ENCODE assay signal across 8 mouse cellular contexts in genomic region chr3:158375885-158376284, GRCm38 (mm10).
A peak's percentile ranks its signal among the peaks of the same experiment; 100 is the strongest.
DNase-seq lines count a peak whose midpoint lies in the region; ATAC-seq and TF ChIP-seq lines count a peak whose summit lies in the region.

No protein-coding gene starts in this region.

- no peak overlapping the region for H3K27ac ChIP-seq in intestine, embryonic 14.5 days (ENCODE audit: low read depth)
- H3K27ac ChIP-seq in intestine, embryonic 16.5 days (ENCODE audit: low read length), result no peak overlapping the region
- H3K27ac ChIP-seq in embryonic facial prominence, embryonic 14.5 days (replicated peaks; ENCODE audit: low read depth, low read length), result no peak overlapping the region
- H3K27ac ChIP-seq in midbrain, postnatal 0 days (ENCODE audit: low read depth, low read length), result no peak overlapping the region
- H3K27ac ChIP-seq in heart, embryonic 11.5 days (ENCODE audit: low read depth, low read length), result no peak overlapping the region

- no peak overlapping the region for H3K4me2 ChIP-seq in intestine, embryonic 14.5 days (ENCODE audit: low read length)
- no peak overlapping the region for H3K4me2 ChIP-seq in intestine, embryonic 16.5 days (ENCODE audit: low read depth, low read length)
- no peak overlapping the region for H3K4me2 ChIP-seq in embryonic facial prominence, embryonic 14.5 days (ENCODE audit: low read depth, low read length)
- no peak overlapping the region for H3K4me2 ChIP-seq in midbrain, postnatal 0 days (ENCODE audit: low read depth, low read length, poor library complexity, severe bottlenecking)
- H3K4me2 ChIP-seq in heart, embryonic 11.5 days, result no peak overlapping the region

- peak; percentile 56 for DNase-seq in intestine, embryonic 14.5 days (ENCODE audit: low spot score)
- peak; percentile 66 for DNase-seq in A20 (ENCODE audit: low read depth, low spot score)
- peak; percentile 28 for DNase-seq in WW6 (ENCODE audit: low read depth, low spot score)
- peak; percentile 21 for DNase-seq in embryonic facial prominence, embryonic 14.5 days (ENCODE audit: low spot score)
- DNase-seq in midbrain, postnatal 0 days (ENCODE audit: low spot score), result peak; percentile 28

- 3% methylated on average over 1 of the region's 1 CpGs for WGBS in intestine, embryonic 14.5 days
- WGBS in intestine, embryonic 16.5 days, result 19% methylated on average over 1 of the region's 1 CpGs
- WGBS in embryonic facial prominence, embryonic 14.5 days, result 3% methylated on average over 1 of the region's 1 CpGs
- WGBS in midbrain, postnatal 0 days, result 4% methylated on average over 1 of the region's 1 CpGs
- 0% methylated on average over 1 of the region's 1 CpGs for WGBS in heart, embryonic 11.5 days (ENCODE audit: insufficient replicate concordance)

- peak; percentile 52 for TF ChIP-seq CTCF in midbrain, postnatal 0 days (IDR thresholded peaks at IDR 0.05)

- H3K4me3 ChIP-seq in intestine, embryonic 14.5 days (ENCODE audit: low read depth, low read length), result no peak overlapping the region
- H3K4me3 ChIP-seq in intestine, embryonic 16.5 days (ENCODE audit: low read length), result no peak overlapping the region
- H3K4me3 ChIP-seq in embryonic facial prominence, embryonic 14.5 days (ENCODE audit: low read depth, low read length), result no peak overlapping the region
- H3K4me3 ChIP-seq in midbrain, postnatal 0 days (ENCODE audit: low read depth, low read length), result no peak overlapping the region
- H3K4me3 ChIP-seq in heart, embryonic 11.5 days (ENCODE audit: low read depth, low read length), result no peak overlapping the region

- H3K9ac ChIP-seq in intestine, embryonic 14.5 days (ENCODE audit: low read length), result no peak overlapping the region
- H3K9ac ChIP-seq in intestine, embryonic 16.5 days (ENCODE audit: low read depth, low read length), result no peak overlapping the region
- no peak overlapping the region for H3K9ac ChIP-seq in embryonic facial prominence, embryonic 14.5 days (ENCODE audit: low read depth, low read length)
- H3K9ac ChIP-seq in midbrain, postnatal 0 days (replicated peaks; ENCODE audit: low read length, poor library complexity, severe bottlenecking), result no peak overlapping the region
- H3K9ac ChIP-seq in heart, embryonic 11.5 days (ENCODE audit: low read depth, low read length), result no peak overlapping the region

- no peaks in the 10 kb centered on the region for H3K36me3 ChIP-seq in intestine, embryonic 14.5 days (ENCODE audit: control insufficient read depth, insufficient read depth, low read length)
- H3K36me3 ChIP-seq in intestine, embryonic 16.5 days (ENCODE audit: control insufficient read depth, insufficient read depth, low read length), result no peaks in the 10 kb centered on the region
- no peaks in the 10 kb centered on the region for H3K36me3 ChIP-seq in embryonic facial prominence, embryonic 14.5 days (ENCODE audit: control insufficient read depth, insufficient read depth, low read length)
- H3K36me3 ChIP-seq in midbrain, postnatal 0 days (ENCODE audit: insufficient read depth, low read length), result no peaks in the 10 kb centered on the region
- H3K36me3 ChIP-seq in heart, embryonic 11.5 days (ENCODE audit: control insufficient read depth, insufficient read depth, low read length), result no peaks in the 10 kb centered on the region

- H3K4me1 ChIP-seq in intestine, embryonic 14.5 days (replicated peaks; ENCODE audit: control insufficient read depth, insufficient read depth, low read length), result no peaks in the 10 kb centered on the region
- H3K4me1 ChIP-seq in intestine, embryonic 16.5 days (ENCODE audit: control insufficient read depth, insufficient read depth, low read length), result no peaks in the 10 kb centered on the region
- H3K4me1 ChIP-seq in embryonic facial prominence, embryonic 14.5 days (ENCODE audit: control insufficient read depth, insufficient read depth, low read length), result no peaks in the 10 kb centered on the region
- no peaks in the 10 kb centered on the region for H3K4me1 ChIP-seq in midbrain, postnatal 0 days (ENCODE audit: insufficient read depth, low read length)
- no peaks in the 10 kb centered on the region for H3K4me1 ChIP-seq in heart, embryonic 11.5 days (ENCODE audit: control insufficient read depth, insufficient read depth, low read length)

- no peaks in the 10 kb centered on the region for H3K9me3 ChIP-seq in intestine, embryonic 14.5 days (ENCODE audit: control insufficient read depth, low read length)
- H3K9me3 ChIP-seq in intestine, embryonic 16.5 days (ENCODE audit: control insufficient read depth, low read length), result no peaks in the 10 kb centered on the region
- H3K9me3 ChIP-seq in embryonic facial prominence, embryonic 14.5 days (ENCODE audit: control insufficient read depth, low read length), result no peaks in the 10 kb centered on the region
- no peaks in the 10 kb centered on the region for H3K9me3 ChIP-seq in midbrain, postnatal 0 days (ENCODE audit: low read length)
- H3K9me3 ChIP-seq in heart, embryonic 11.5 days (replicated peaks; ENCODE audit: control insufficient read depth, low read length), result no peaks in the 10 kb centered on the region

- H3K27me3 ChIP-seq in intestine, embryonic 14.5 days (replicated peaks; ENCODE audit: control insufficient read depth, insufficient read depth, low read length), result no peaks in the 10 kb centered on the region
- peaks cover 4% of the 10 kb centered on the region; the same call in 1 of the 2 replicates for H3K27me3 ChIP-seq in intestine, embryonic 16.5 days (replicated peaks; ENCODE audit: control insufficient read depth, insufficient read depth, low read length)
- H3K27me3 ChIP-seq in embryonic facial prominence, embryonic 14.5 days (replicated peaks; ENCODE audit: control insufficient read depth, insufficient read depth, low read length), result no peaks in the 10 kb centered on the region
- no peaks in the 10 kb centered on the region for H3K27me3 ChIP-seq in midbrain, postnatal 0 days (ENCODE audit: insufficient read depth, low read length)
- H3K27me3 ChIP-seq in heart, embryonic 11.5 days (ENCODE audit: control insufficient read depth, insufficient read depth, low read length), result no peaks in the 10 kb centered on the region

- no peak for ATAC-seq in intestine, embryonic 14.5 days (replicated peaks; ENCODE audit: low FRiP score, low TSS enrichment, low read depth)
- no peak for ATAC-seq in intestine, embryonic 16.5 days
- ATAC-seq in embryonic facial prominence, embryonic 14.5 days (ENCODE audit: low read depth), result no peak
- no peak for ATAC-seq in midbrain, postnatal 0 days (ENCODE audit: low FRiP score)
- ATAC-seq in frontal cortex, adult (ENCODE audit: low TSS enrichment), result no peak
- no peak for ATAC-seq in heart, embryonic 11.5 days (replicated peaks; ENCODE audit: insufficient number of reproducible peaks, low FRiP score, low TSS enrichment)
